Mouse (Mus musculus) thymus, postnatal 4 days (tissue): ENCODE data around the gene Mks1.

ENCODE experiments used
- DNase-seq: peaks from one replicate; pipeline ENCODE4 v3.0.0; 2021

The Mks1 gene

GRCm38 (mm10) chr11:87879826-87880225, 26.8 kb downstream of the Mks1 start:
- no peak for DNase-seq

- DNase-seq, result no peak
These were observed 28.7 kb downstream of the Mks1 start for GRCm38 (mm10) chr11:87881714-87882113.

DNA sequence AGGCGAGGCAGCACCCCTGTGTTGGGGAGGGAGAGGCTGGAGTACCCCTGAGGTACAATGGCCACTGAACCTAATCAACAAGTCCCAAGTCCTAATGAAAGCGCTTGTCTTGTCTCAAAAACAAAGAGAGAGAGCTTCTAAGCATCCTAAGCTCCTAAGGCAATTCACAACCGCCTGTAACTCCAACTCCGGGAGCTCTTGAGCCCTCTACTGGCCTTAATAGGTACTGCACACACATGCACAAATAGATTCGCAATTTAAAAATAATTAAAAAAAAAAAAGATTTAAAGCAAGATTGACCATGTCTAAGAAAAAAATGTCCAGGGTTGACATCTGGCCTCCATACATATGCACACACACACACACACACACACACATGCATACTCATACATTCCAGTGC, 30.5 kb downstream of the Mks1 start:
- DNase-seq, result no peak

DNA sequence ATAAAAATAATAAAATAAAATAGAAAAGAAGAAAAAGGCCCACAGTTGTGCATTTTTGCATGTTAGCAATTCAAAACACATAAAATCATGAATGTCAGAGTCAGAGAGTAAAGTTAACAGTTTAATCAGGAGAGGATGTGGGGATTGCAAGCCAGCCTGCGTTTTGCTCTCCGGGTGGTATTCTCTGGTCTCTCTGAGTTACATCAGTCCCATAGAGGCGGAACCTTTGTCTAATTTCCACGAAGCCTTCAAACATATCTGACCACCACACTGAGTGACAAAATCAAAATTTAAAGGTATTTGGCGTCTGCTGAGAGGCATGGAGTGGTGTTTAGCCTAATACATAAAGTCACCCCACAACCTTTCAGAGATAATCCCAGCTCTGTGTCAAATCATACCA, 31.8 kb downstream of the Mks1 start:
- no peak for DNase-seq

DNA sequence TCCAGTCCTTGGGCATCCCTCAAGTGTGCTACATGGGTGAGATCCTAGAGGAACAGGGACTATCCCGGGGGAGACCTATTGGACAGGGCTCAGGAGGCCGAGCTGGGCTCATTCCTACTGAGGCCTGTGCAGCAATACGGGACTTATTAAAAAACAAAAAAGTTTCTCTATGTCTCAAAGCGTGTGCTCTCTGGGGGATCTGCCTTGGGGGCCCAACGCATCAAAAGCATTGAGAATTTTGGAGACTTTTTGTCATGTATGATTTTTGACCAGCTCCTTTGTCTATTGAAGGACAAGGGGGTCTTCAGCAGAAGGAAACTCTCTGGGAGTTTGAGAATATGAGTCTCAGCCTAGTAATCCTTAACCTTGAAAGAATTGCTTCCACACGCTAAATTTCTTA, 39.2 kb downstream of the Mks1 start, which contains the start of gene Olfr462:
Gene Olfr462, minus strand, starts transcription at position 101 of the 400 bp plus-strand sequence.
- DNase-seq, result no peak

GRCm38 (mm10) chr11:87897287-87897686, 44.3 kb downstream of the Mks1 start, which contains the start of gene Olfr463:
Gene Olfr463, minus strand, starts transcription at chr11:87897387.
- DNase-seq, result no peak

GRCm38 (mm10) chr11:87904331-87904730, 51.3 kb downstream of the Mks1 start:
- DNase-seq, result no peak
